Mouse (Mus musculus) forebrain, embryonic 11.5 days (tissue): ENCODE results near the gene Ccdc58. TPM values are rescaled to one million over a fixed set of nuclear protein-coding genes. Genes with fewer than 3 reads are reported as not detected.

ENCODE experiments used
- ATAC-seq: fragments of 200-750 bp; cut with Nextera tagmentation; replicated peaks from 2 replicates; pipeline ENCODE4 v1.8.0; 2017; ENCODE audit warnings: moderate TSS enrichment; ENCODE audit not compliant: low FRiP score
- DNase-seq: peaks from one replicate; pipeline ENCODE4 v3.0.0-alpha.2; 2017; ENCODE audit warnings: low spot score
- H3K27ac ChIP-seq: fragments of 300-500 bp; sonication (generic); 2 replicates; pipeline ENCODE4 v1.5.1; 2014; ENCODE audit warnings: low read depth, low read length
- H3K27me3 ChIP-seq: fragments of 300-500 bp; sonication (generic); 2 replicates; pipeline ENCODE4 v1.6.1; 2014; ENCODE audit warnings: mild to moderate bottlenecking, low read length, mixed read lengths; ENCODE audit not compliant: control insufficient read depth, insufficient read depth
- H3K36me3 ChIP-seq: fragments of 300-500 bp; sonication (generic); 2 replicates; pipeline ENCODE4 v1.6.1; 2014; ENCODE audit warnings: mild to moderate bottlenecking, low read length, moderate library complexity, mixed read lengths; ENCODE audit not compliant: control insufficient read depth, insufficient read depth
- H3K4me1 ChIP-seq: fragments of 300-500 bp; sonication (generic); replicated peaks from 2 replicates; pipeline ENCODE4 v1.6.1; 2014; ENCODE audit warnings: low read length, mixed read lengths; ENCODE audit not compliant: control insufficient read depth, insufficient read depth
- H3K4me2 ChIP-seq: fragments of 300-500 bp; sonication (generic); 2 replicates; pipeline ENCODE4 v1.6.1; 2014; ENCODE audit warnings: low read depth, mild to moderate bottlenecking, low read length, moderate library complexity, mixed read lengths; ENCODE audit not compliant: severe bottlenecking
- H3K4me3 ChIP-seq: fragments of 300-500 bp; sonication (generic); 2 replicates; pipeline ENCODE4 v1.5.1; 2014; ENCODE audit warnings: low read depth, low read length
- H3K9ac ChIP-seq: fragments of 300-500 bp; sonication (generic); 2 replicates; pipeline ENCODE4 v1.6.1; 2014; ENCODE audit warnings: low read length
- H3K9me3 ChIP-seq: fragments of 300-500 bp; sonication (generic); 2 replicates; pipeline ENCODE4 v1.6.1; 2016; ENCODE audit warnings: low read length, mixed read lengths; ENCODE audit not compliant: control insufficient read depth
- WGBS: fragments of 180-500 bp; shearing (Covaris S2); extraction: QIAGEN DNeasy Blood & Tissue Kit; methylation state at CpG from one replicate; pipeline ENCODE4 v1.1.7; 2014; 5-methylcytosine and 5-hydroxymethylcytosine counted together
- polyA plus RNA-seq: library from polyadenylated mRNA; unstranded; fragments of >200 nt; fragmentation: Nextera tagmentation; extraction: Ambion mirVana; gene quantifications from 2 replicates; pipeline ENCODE4 v1.2.1, GENCODE M21; 2014

Gene Ccdc58
- polyA plus RNA-seq, 1 experiment from 2014 or later: 93.6 TPM

DNA sequence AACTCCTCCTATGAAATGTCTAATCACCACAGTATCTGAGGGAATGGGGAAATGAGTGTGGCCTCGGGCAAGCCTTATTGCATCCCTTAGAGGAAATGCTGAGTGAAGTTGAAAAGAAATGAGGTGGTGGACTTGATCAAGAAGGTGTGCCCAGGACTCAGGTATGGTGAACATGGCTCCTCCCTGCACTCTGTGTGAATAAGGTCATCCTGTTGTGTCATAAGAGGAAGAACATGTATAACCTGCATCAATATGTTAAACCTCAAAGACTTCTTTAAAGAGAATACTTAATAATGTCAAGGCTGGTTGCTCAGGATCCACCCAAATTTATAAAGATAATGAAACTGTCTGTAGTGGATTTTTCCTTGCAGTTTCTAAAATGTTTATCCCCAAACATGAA is 59.7 kb downstream of the Ccdc58 start, which contains the start of gene Csta1:
Csta1 (minus strand) TSS at position 101 of the 400 bp plus-strand sequence.
- 86% methylated on average over 1 of the region's 1 CpGs for WGBS

DNA sequence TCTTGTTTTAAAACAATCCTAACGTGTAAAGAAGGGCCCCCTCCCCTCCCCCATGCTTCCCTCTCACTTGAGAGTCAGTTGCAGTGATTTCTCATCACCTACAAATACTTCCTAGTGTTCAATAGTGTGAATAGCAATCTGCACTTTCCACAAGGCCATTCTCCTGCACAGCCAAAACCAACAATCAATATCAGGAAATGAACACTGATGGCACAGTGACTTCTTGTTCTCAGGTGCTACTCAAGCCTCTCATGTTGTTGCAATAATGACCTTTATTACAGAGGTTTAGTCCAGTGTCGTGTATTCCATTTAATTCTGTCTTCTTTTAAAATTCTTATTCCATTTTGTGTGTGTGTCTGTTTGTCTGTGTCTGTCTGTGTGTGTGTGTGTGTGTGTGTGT is 66.7 kb downstream of the Ccdc58 start:
- no peak overlapping the region for H3K27ac ChIP-seq
- ATAC-seq: no peak
- no peaks in the 10 kb centered on the region for H3K27me3 ChIP-seq
- DNase-seq: no peak
- no peaks in the 10 kb centered on the region for H3K9me3 ChIP-seq
- no peak overlapping the region for H3K4me3 ChIP-seq
- no peak overlapping the region for H3K4me2 ChIP-seq
- no peak overlapping the region for H3K9ac ChIP-seq
- WGBS: 87% methylated on average over 2 of the region's 2 CpGs
- no peaks in the 10 kb centered on the region for H3K4me1 ChIP-seq
- no peaks in the 10 kb centered on the region for H3K36me3 ChIP-seq

More for the DNA sequence above, 59.7 kb downstream of the Ccdc58 start, which contains the start of gene Csta1:
- DNase-seq (no peak), ATAC-seq (no peak)
- no peak within 1 kb of the TSS for H3K27ac ChIP-seq
- H3K4me1 ChIP-seq: no peaks in the 10 kb centered on the region
- no peak within 1 kb of the TSS for H3K9ac ChIP-seq
- H3K4me3 ChIP-seq: no peak within 1 kb of the TSS
- H3K4me2 ChIP-seq: no peak within 1 kb of the TSS
- H3K9me3 ChIP-seq: no peaks in the 10 kb centered on the region
- H3K27me3 ChIP-seq: no peaks in the 10 kb centered on the region
- H3K36me3 ChIP-seq: no peaks in the 10 kb centered on the region

Other genes with a start within 250 kb of the Ccdc58 start
- 0.12 and 0.45 TPM in 2 replicates for gene Parp14, start 200.1 kb upstream of the Ccdc58 start, polyA plus RNA-seq
- 3.9 and 4.2 TPM in 2 replicates for gene Parp9, start 133.2 kb upstream of the Ccdc58 start, polyA plus RNA-seq
- 5.7 and 6.2 TPM in 2 replicates for gene Dtx3l, start 132.5 kb upstream of the Ccdc58 start, polyA plus RNA-seq
- 84.9 and 86.5 TPM in 2 replicates for gene Kpna1, start 92.9 kb upstream of the Ccdc58 start, polyA plus RNA-seq
- gene Wdr5b, start 30.5 kb upstream of the Ccdc58 start, polyA plus RNA-seq: 11.6 and 12.5 TPM in 2 replicates
- 307 and 308 TPM in 2 replicates for gene Fam162a, start 91 bp upstream of the Ccdc58 start, polyA plus RNA-seq
- not detected in 2 replicates for gene Csta1, start 59.6 kb downstream of the Ccdc58 start, polyA plus RNA-seq
- gene Stfa2l1, start 85.1 kb downstream of the Ccdc58 start, polyA plus RNA-seq: 0.90 TPM in 1 of 2 replicates, not detected in the other
- 1.5 TPM in 1 of 2 replicates, not detected in the other for gene Gm5483, start 112.5 kb downstream of the Ccdc58 start, polyA plus RNA-seq
- gene Gm5416, start 138.7 kb downstream of the Ccdc58 start, polyA plus RNA-seq: not detected in 2 replicates
- not detected in 2 replicates for gene 2010005H15Rik, start 149.8 kb downstream of the Ccdc58 start, polyA plus RNA-seq
- 1.9 TPM in 1 of 2 replicates, not detected in the other for gene Stfa1, start 205.3 kb downstream of the Ccdc58 start, polyA plus RNA-seq